Mouse (Mus musculus) adipocyte (in vitro differentiated cells): ENCODE results near the gene Sec16a.
A peak's percentile ranks its signal among the peaks of the same experiment; 100 is the strongest.

Experiments
- DNase-seq: peaks from one replicate; pipeline ENCODE4 v3.0.0-alpha.2; 2016; ENCODE audit warnings: low spot score

The Sec16a gene

DNA sequence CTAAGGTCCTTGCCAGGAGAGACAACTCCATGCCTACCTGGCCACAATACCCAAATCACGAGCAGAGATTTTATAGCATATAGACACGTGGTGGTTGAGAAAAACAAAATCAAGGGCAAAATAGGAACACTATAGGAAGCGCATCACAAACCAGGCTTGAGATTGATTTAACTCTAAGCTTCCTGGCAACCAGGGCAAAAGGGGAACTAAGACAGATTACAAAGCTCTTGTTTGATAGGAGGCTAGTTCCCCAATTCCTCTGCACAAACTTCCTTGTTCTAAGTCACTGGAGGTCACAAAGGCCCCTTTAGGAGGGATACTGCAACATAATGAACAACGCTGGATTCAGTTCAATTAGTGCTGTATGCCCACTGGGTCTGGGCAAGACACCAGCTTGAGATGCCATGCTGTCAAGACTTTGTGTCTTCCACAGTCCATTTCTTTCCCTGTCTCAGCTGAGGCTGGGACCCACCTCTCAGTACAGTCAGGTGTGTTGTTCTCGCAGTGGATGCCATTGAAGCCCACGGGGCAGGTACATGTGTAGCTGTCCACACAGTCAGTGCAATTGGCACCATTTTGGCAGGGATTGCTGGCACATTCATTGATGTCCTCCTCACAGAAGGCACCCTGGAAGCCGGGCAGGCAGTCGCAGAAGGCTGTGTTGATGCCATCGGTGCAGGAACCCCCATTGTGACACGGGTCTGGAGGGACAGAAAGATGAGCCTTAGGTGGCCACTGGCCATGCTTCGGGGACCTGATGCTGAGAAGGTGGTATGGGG is 27.5 kb upstream of the Sec16a start:
- no peak for DNase-seq

DNA sequence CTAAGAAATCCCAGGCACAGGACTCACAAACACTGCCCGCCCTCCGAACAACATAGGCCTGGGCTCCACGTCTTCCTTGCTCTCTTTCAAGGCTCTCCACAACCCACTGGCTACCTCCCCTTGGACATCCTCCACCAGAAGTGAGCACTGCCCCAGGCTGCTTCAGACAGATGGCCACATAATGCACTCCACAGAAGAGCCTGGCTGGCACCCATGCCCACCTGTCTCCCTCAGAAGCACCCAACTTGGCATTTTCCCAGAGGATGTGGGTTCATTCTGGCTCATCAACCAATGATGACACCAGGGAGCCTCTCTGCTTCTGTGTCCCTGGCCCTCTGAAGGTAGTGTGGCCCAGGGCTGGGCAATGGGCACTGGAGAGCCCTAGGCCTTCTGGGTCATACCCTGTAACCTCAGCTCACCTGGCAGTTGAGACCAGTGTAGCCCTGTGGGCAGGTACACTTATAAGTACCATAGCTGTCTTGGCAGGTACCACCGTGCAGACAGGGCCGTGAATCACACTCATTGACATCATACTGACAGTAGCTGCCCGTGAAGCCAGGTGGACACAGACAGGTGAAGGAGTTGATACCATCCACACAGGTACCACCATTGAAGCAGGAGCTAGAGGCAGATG is 26.8 kb upstream of the Sec16a start:
- no peak for DNase-seq

DNA sequence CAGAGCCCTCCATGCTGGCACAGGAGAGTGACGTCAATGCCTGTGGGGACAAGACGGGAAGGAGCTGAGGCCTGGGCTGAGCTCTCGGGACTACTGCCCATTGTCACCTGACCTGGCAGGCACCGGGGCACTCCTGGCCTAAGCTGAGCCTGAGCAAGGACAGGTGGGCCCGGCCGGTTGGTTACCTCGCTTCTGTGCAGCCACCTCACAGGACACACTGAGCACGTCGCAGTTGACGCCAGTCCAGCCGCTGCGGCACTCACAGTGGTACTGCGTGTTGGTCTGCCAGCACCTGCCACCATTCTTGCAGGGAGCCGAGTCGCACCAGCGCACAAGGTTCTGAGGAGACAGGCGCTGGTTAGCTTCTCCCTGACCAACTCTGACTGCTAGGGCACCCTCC is 26.0 kb upstream of the Sec16a start:
- no peak for DNase-seq

DNA sequence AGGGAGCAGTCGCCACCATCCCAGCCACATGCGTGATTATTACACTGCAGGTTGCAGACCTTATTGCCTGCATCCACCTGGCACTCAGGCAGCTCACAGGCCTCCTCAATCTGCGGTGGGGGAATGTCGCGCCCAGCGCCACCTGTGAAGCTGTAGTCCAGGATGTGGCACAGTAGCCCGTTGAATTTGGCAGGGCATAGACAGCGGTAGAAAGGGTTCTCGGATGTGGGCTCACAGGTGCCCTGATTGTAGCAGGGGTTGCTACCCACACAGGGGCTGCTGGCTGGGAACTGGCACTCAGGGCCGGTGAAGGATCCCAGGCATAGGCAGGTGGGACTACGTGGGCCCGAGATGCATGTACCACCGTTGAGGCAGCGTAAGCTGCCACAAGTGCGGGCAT is 23.4 kb upstream of the Sec16a start:
- DNase-seq = no peak

DNA sequence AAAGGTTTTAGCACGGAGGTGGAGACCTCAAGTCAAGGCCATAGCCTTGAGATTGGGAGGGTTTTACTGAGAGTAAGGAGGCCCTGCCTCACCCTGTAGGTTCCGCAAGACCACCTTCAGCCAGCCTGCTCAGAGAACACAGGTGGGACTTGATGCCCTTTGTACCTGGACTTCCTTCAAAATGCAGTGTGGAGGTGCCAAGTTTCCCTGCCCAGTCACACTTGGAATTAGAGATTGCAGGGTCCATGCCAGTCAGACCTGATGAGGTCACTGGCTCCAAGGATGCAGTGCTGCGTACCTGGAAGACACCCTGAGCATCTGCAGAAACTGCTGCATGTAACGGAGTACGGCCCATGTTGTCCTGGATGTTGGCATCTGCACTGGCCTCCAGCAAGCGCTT is 18.4 kb upstream of the Sec16a start:
- DNase-seq = no peak

DNA sequence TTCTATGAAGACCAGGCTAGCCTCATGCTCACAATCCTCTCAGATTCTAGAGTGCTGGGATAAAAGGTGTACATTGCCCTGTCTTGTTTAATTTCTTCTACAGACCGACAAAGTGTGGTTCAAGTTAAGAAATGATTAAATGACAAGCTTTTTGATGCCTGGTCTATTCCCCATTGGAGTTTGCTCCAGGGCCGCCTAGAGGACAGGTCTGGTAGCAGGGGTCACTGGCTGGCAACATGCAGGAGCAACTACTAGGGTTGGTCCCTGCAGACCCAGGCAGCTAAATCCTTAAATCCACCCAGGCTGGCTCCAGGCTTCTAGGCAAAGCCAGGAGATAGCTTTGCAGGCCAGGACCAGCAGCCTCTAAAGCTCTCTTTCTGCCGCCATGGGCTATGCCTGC is 18.0 kb upstream of the Sec16a start:
- no peak for DNase-seq

DNA sequence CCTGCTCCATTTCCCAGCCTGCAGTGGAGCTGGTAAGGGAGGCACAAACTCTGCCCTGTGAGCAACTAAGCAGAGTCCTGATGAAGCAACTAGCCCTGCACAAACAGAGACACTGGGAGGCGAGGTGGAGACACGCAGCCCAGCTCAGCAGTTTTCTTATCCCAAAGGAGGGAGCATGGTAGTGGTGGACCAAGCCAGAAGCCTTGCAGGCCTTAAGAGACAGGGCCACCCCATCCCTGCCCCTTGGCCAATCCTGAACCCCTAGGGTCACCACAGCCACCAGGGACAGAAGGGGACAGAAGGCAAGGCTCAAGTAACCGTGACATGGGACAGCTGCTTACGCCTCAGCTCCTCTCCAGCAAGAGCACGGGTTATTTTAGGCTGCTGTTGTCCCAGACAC is 16.7 kb upstream of the Sec16a start:
- DNase-seq = no peak

DNA sequence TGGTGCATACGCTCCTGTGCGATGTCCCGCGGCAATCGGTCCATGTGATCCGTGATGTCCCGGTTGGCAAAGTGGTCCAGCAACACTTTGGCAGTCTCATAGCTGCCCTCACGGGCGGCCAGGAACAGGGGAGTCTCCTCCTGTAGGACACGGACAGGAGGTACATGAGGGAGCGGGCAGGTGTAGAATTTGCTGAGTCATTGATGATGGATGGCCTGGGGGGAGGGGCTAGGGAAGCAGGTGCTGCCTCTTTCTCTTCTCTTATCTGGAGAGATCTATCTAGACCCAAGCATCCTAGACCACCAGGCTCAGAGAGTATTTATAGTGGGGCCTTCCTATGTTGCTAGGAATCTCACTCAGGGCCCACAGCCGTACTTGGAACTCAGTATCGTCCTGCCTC is 15.8 kb upstream of the Sec16a start:
- DNase-seq = no peak

DNA sequence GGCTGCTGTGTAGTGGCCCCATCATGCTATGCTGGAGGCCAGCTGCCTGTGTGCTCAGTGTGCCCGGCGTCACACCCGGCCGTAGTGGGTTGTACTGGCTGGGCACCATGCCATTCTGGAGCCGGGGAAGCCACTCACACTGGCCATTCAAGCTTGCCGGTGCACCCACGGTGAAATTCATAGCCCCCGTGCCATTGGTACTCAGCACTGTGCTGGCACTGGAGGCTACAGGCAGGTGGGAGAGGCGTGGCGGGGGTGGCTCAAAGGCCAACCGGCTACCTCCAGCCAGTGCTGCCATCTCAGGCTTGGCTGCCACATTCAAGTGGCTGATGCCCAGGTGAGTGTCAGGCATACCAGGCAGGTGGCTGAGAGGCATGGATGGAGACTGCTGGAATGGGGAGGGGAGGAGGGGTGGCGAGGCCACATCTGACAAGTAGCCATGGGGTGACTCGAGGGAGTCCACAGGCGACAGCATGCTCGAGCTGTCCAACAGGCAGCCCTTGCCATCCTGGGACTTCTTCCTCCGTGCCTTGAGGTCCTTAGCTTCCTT is 15.2 kb upstream of the Sec16a start:
- DNase-seq = no peak

DNA sequence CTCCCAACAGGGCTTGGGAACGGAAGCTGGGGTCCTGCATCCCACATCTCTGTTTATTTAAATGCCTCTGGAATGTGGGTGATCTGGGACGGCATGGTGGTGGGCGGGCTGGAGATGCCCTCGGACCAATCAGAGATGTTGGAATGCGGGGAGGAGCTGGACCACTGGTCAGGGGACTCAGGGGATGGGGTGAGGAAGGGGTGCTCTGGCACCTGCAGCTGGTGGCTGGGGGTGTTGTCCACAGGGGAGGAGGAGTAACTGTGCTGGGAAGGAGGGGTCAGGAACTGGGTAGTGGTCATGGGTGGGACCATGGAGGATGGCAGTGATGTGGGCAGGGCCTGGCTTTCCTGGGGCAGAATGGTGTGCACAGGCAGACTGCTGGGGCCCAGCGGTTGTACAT is 14.5 kb upstream of the Sec16a start:
- DNase-seq = no peak

DNA sequence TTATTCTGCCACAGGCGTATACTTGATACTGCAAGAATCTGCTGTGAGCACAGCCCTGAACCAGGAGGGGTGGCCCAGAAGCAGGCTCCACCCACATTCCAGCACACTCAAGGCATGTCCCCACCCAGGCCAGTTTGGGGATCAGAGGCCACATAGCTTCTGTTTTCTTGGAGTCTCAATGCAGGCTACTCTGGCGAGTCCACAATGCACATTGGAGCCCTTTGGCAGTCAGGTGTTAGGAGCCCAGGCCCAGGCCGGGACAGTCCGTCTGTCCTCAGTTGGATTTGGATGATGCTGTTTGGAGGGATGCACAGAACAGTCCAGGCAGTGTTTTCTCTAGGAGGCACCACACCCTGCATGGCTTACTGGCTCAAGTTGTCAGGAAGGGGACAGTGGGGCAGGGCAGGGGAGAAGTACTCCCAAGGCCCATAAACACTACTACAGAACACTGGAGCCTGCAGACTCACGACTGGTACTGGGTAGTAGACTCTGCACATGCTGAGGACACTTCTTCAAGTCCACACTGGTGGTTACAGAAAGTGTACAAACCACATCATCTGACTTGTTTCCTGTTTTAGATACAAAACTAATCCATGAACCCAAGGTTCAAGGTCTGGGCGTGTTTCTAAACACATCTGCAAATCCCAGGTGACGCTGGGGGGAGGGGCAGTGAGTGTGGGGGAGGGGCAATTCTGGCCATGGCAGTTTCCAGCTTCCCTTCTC is 13.5 kb upstream of the Sec16a start:
- no peak for DNase-seq

DNA sequence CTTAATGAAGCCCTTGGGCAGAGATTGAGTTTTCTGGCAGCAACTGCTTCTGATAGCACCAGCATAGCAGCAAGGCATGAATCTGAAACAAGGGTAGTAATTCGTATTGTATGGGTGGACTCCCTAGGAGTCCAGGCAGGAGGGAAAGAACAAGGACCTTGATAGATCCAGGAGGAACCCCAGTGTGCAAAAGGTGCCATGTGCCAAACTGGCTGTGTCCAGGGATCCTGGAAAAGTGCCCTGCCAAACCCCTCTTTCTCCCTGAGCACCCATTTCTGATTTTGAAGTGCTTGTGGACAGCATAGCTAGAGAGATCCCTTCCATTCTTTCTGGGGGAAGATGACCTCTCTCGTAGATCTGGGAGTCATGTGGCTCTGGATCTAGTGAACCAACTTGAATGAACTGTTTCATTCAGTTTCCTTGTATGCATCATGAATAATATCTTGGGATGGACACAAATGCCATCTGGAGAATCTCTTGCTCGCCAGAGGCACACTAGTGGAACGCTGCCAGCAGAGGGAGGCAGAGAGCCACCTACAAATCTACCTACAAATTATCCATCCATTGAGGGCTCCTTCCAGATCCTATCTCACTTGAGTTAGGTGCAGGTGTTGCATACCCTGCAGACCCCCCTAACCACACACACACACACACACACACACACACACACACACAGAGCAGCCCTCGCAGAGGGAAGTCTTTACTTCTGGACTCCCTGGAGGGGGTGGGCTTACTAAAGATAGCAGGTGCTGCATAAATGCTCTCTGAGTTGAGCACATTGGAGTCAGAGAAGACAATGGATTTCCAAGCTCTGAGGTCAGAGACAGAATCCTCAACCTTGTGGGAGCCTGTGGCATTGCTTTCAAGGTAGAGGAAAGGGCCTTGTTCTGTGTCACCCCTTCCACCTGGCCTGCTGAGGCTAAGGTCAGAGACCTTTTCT is 4.4 kb upstream of the Sec16a start:
- peak; percentile 73 for DNase-seq

DNA sequence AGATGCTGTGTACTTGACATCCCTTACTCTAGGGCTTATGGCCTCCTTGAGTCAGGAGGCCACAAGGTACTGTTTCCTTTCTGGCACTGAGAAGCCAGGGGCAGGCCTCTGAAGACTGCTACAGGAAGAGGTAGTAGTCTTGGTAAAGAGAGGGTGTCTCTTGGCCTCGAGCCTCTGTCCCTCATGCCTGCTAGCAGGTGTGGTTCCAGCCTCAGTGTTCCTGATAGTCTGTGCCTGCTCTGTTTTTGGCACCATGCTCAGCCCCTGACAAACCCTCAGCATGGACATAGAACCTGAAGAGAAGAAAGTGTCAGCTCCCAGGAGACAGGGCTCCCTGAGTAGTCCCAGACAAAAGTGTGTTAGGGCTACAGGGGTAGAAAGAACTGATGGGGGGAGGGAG is 2.4 kb upstream of the Sec16a start:
- no peak for DNase-seq

DNA sequence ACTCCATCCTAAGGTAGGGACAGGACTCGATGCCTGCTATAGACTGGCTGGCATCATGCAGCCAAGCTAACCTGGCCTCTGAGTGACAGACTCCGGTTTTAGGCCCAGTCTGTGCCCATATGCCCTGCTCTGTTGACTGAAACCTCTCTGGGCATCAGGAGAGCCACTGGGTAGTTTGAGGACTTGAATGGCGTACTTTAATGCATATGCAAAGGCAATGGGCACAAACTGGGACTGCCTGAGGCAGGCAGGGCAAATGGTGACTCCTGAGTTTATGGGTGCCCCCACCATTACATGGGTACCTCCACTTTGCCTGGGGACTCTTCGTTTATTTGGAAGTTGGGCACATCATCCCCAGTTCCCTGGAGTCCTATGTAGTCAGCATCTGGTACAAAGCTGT is 1.7 kb upstream of the Sec16a start:
- DNase-seq = no peak

DNA sequence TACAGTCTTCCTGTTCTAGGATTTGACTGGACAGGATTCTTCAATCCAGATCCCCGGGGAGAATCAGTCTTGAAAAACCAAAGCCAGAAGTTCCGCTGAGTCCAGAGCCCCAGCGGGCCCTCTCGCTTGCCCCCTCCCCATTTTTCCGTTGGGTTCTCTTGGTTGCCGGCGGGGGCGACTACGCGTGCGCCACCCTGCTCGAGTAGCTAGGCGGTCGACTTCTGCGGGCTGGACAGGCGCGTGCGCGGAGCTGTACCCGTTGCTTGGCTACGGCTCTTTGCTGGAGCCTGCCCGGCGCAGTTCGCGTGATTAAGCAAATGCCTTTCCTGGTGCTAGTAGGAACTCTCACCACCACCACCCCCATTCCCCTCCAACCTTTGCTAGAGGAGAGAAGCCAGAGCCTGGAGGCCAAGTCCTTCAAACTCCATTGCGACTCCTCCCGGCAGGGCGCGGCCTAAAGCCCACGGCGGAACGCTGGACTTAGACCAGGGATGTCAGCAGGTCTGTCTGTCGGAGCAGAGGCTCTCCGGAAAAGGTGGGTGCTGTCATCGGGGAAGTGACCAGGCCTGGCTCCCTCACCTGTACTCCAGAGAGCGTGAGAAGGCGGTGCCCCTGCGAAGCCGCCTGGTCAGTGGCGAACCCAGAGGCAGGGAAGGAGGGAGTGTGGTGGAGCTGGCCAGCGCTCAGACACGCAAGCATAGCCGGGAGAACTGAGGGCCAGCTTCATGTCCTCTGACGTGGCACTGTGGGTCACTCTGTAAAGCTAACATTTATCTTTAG is 840 bp upstream of the Sec16a start:
- DNase-seq = peak; percentile 92

DNA sequence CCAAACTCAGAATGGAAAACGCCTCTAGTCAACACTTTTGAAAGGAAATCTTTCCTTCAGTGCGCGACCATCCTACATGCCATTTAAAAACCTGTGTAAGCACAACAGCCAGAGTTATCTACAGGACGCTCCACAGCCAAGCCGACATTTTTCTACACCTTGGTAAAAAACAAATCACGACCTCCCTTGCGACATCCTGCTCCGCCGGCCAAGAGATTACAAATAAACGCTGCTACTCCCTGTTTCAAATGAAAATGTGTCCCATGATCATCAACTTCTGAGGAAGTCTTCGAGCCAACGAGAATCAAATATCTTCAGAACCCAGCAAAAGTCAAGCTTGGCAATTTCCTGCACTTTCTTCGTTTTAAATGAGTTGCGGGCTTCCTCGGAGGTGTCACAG is 648 bp downstream of the Sec16a start:
- DNase-seq = peak; percentile 50

DNA sequence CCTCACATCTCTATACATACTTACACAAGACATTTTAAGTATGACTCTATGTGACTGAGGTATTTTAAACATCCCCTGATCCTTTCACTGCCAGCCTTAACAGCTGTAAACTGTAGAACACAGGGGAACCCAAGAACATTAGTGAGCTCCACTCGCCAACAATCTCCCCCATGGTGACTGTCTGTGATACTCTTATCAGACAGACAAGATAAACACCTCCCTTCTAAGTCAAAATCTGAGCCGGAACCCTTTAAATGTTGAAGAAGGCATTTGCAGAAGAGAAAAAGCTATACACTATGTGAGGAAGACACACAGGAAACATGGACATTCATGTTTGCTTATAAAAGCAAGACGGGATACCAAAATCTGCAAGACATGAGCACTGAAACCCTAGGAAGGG is 1.1 kb downstream of the Sec16a start:
- no peak for DNase-seq

DNA sequence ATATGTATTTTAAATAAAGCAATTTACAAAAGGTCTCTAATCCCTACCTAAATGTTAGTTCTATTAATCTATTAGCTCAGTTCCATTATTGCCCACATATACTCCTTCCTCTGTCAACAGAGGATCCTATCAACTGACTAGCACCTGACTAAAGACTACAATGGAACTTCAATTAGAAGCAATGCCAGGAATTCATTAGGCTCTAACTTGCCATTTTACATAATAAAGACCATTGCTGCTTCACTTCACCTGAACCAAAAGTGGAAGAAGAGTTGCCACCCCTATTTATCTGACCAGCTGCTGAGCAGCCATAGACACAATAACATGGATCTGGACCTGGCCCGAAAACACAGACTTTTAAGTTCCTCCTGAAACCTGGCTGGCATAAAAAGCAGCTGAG is 2.2 kb downstream of the Sec16a start:
- DNase-seq = no peak

DNA sequence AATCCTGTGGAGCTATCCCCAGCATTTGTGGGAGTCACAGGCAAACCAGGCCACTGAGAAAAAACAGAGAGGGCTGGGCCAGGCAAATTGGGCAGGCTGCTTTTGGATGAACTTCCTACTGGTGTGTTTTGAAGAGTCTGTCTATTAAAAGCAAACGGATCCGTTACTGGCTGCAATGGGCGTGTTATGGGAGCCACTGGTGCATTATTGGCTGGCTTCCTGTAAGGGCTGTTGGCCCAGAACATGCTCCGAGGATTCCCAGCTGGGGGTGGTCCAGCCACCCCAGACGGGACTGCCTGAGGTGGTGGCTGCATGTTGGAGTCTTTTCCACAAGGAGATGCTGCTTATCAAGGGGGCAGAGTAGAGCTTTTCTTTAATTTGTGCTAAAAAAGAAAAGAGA is 3.3 kb downstream of the Sec16a start:
- peak; percentile 32 for DNase-seq

DNA sequence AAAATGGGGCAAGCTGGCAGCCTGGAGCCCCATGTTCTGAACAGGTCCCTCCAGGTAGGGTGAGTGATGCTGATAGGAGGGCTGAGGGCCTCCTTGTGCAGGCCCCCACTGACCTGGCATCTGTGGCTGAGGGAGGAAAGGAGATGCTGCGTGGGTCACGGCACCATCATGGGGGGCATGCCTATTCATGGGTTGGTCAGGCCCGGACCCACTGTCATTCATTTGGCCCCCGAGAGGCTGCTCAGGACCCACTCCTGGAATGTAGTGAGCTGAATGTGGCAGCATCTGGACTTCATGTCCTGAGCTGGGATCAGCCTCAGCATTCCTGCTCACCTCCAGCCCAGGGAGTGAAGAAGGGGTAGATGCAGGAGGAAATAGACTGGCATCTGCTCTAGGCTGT is 3.8 kb downstream of the Sec16a start:
- no peak for DNase-seq

DNA sequence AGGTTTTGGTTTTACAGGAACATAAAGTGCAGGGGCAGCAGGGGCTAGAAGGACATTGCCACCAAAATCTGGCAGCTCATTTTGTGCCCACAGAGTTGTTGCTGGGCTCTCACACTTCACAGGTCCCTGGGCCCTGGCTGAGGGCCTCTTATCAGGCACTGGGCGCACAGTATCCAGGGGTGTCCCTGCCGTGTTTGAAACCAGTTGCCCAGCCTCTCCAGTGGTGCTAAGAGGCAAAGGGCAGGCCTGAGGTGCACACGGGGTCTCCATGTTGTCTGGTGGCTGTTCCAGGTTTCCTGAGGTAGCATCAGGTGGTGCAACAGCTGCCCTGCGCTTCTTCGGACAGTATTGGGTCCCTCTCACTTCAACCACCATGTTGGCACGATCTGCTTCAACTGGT is 5.3 kb downstream of the Sec16a start:
- DNase-seq = no peak
